In the genomic region with DNA sequence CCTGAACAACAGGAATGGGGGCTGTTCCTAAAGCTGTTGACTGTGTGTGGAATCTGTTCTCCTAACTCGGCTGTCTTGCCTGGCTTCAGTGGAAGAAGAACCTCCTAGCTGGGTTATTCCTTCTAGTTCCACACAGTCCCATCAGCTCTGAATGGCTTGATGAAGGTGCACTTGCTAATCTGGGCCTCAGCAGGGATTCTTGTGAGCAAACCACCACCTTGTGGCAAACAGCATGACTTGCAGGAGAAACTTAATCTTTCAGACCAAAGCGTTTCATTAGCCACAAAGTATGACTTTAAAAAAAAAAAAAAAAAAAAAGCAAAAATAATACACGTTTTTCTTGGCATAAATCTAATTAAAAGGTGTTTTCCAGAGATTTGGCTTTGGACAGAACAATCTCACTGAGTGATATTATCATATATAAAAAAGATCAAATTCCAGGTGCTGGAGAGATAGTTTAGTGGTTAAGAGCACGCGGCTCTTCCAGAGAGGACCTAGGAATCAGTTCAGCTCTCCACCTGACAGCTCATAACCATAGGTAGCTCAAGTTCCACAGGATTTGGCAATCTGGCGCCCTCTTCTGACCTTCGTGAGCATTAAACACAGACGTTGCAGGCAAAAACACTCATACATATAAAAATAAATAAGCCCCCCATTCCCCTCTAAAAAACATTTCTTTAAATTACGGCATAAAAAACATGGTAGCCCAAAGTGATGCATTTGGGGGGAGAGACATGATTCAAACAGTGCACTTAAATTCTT, we compare ENCODE assay signal across 10 mouse cellular contexts. TPM values are rescaled to one million over a fixed set of nuclear protein-coding genes. Genes with fewer than 3 reads are reported as not detected.
DNase-seq lines count a peak whose midpoint lies in the region; ATAC-seq and TF ChIP-seq lines count a peak whose summit lies in the region.
"Had no signal": no experiment of that assay in that cellular context is flagged by ENCODE, and none has a peak within 500 bp of the region (broad histone marks: within the 10 kb centered on the region; RNA-seq: fewer than 3 reads in every experiment).

No protein-coding gene starts in this region.

- H3K4me2 ChIP-seq in forebrain, postnatal 0 days (ENCODE audit: low read depth) = no peak overlapping the region
- no peak overlapping the region for H3K4me2 ChIP-seq in forebrain, embryonic 12.5 days
- H3K4me2 ChIP-seq in midbrain, postnatal 0 days (ENCODE audit: low read depth, low read length, poor library complexity, severe bottlenecking) = no peak overlapping the region
- H3K4me2 ChIP-seq in midbrain, embryonic 16.5 days (ENCODE audit: low read length) = no peak overlapping the region
- no peak overlapping the region for H3K4me2 ChIP-seq in stomach, postnatal 0 days (replicated peaks; ENCODE audit: low read depth)

- TF ChIP-seq CTCF in forebrain, postnatal 0 days (IDR thresholded peaks at IDR 0.05; ENCODE audit: low read depth) = peak; percentile 69
- TF ChIP-seq CTCF in midbrain, postnatal 0 days (IDR thresholded peaks at IDR 0.05) = peak; percentile 71
- TF ChIP-seq CTCF in stomach, postnatal 0 days (IDR thresholded peaks at IDR 0.05; ENCODE audit: low read depth) = peak; percentile 76

- H3K27ac ChIP-seq in forebrain, postnatal 0 days (ENCODE audit: low read depth, low read length) = no peak overlapping the region
- no peak overlapping the region for H3K27ac ChIP-seq in forebrain, embryonic 12.5 days
- no peak overlapping the region for H3K27ac ChIP-seq in midbrain, postnatal 0 days (ENCODE audit: low read depth, low read length)
- H3K27ac ChIP-seq in midbrain, embryonic 16.5 days (ENCODE audit: low read length) = no peak overlapping the region
- H3K27ac ChIP-seq in stomach, postnatal 0 days (replicated peaks) = no peak overlapping the region

- DNase-seq in forebrain, postnatal 0 days = peak; percentile 65
- DNase-seq in midbrain, postnatal 0 days (ENCODE audit: low spot score) = peak; percentile 70
- peak; percentile 33 for DNase-seq in stomach, postnatal 0 days (ENCODE audit: low spot score)
- DNase-seq in urinary bladder, postnatal 10 days (ENCODE audit: low spot score) = no peak
- no peak for DNase-seq in gastrocnemius, postnatal 10 days

- no peaks in the 10 kb centered on the region for H3K9me3 ChIP-seq in forebrain, postnatal 0 days (ENCODE audit: low read length)
- no peaks in the 10 kb centered on the region for H3K9me3 ChIP-seq in forebrain, embryonic 12.5 days
- H3K9me3 ChIP-seq in midbrain, postnatal 0 days (ENCODE audit: low read length) = no peaks in the 10 kb centered on the region
- no peaks in the 10 kb centered on the region for H3K9me3 ChIP-seq in midbrain, embryonic 16.5 days (replicated peaks; ENCODE audit: control insufficient read depth, low read length, poor library complexity, severe bottlenecking)
- no peaks in the 10 kb centered on the region for H3K9me3 ChIP-seq in stomach, postnatal 0 days (ENCODE audit: control insufficient read depth, low read length)

- no peaks in the 10 kb centered on the region for H3K36me3 ChIP-seq in forebrain, postnatal 0 days (ENCODE audit: insufficient read depth)
- no peaks in the 10 kb centered on the region for H3K36me3 ChIP-seq in forebrain, embryonic 12.5 days (replicated peaks)
- H3K36me3 ChIP-seq in midbrain, postnatal 0 days (ENCODE audit: insufficient read depth, low read length) = no peaks in the 10 kb centered on the region
- no peaks in the 10 kb centered on the region for H3K36me3 ChIP-seq in midbrain, embryonic 16.5 days (ENCODE audit: control insufficient read depth, insufficient read depth, low read length)
- no peaks in the 10 kb centered on the region for H3K36me3 ChIP-seq in stomach, postnatal 0 days (ENCODE audit: control insufficient read depth, insufficient read depth, low read length)

- ATAC-seq in forebrain, postnatal 0 days = peak; percentile 72
- no peak for ATAC-seq in forebrain, embryonic 12.5 days (ENCODE audit: low FRiP score)
- no peak for ATAC-seq in midbrain, postnatal 0 days (ENCODE audit: low FRiP score)
- no peak for ATAC-seq in midbrain, embryonic 16.5 days
- peak; percentile 64 to 73 for ATAC-seq in hematopoietic stem cell, adult 5-6 weeks (replicated peaks in 1 of 2; ENCODE audit: insufficient read depth in 1 of 2, low FRiP score in 2 of 2, low TSS enrichment in 1 of 2, low read depth in 1 of 2, poor library complexity in 2 of 2, severe bottlenecking in 2 of 2)
- peak; percentile 73; the same call in 1 of the 2 replicates for ATAC-seq in stomach, postnatal 0 days (ENCODE audit: low FRiP score, low TSS enrichment)

- TF ChIP-seq EP300 in stomach, postnatal 0 days (optimal IDR thresholded peaks at IDR 0.05) = no peak

- WGBS in forebrain, postnatal 0 days = 48% methylated on average over 9 of the region's 9 CpGs
- 50% methylated on average over 9 of the region's 9 CpGs for WGBS in forebrain, embryonic 12.5 days
- WGBS in midbrain, postnatal 0 days = 44% methylated on average over 9 of the region's 9 CpGs
- WGBS in midbrain, embryonic 16.5 days = 44% methylated on average over 9 of the region's 9 CpGs
- 43% methylated on average over 9 of the region's 9 CpGs for WGBS in stomach, postnatal 0 days

- 0 out of 2 replicates have a peak, but pooled peaks cover 11% of the 10 kb centered on the region for H3K27me3 ChIP-seq in forebrain, postnatal 0 days (ENCODE audit: insufficient read depth, low read length)
- peaks cover 23% of the 10 kb centered on the region; the same call in 1 of the 2 replicates for H3K27me3 ChIP-seq in forebrain, embryonic 12.5 days
- H3K27me3 ChIP-seq in midbrain, postnatal 0 days (ENCODE audit: insufficient read depth, low read length) = no peaks in the 10 kb centered on the region
- peaks cover 2% of the 10 kb centered on the region; the same call in 1 of the 2 replicates for H3K27me3 ChIP-seq in midbrain, embryonic 16.5 days (ENCODE audit: control insufficient read depth, insufficient read depth, low read depth, low read length)
- H3K27me3 ChIP-seq in stomach, postnatal 0 days (ENCODE audit: control insufficient read depth, insufficient read depth, low read length) = no peaks in the 10 kb centered on the region

- H3K9ac ChIP-seq in forebrain, postnatal 0 days = no peak overlapping the region
- no peak overlapping the region for H3K9ac ChIP-seq in forebrain, embryonic 12.5 days
- H3K9ac ChIP-seq in midbrain, postnatal 0 days (replicated peaks; ENCODE audit: low read length, poor library complexity, severe bottlenecking) = no peak overlapping the region
- no peak overlapping the region for H3K9ac ChIP-seq in midbrain, embryonic 16.5 days (ENCODE audit: low read depth, low read length)
- H3K9ac ChIP-seq in stomach, postnatal 0 days (ENCODE audit: low read length) = no peak overlapping the region

- H3K4me1 ChIP-seq in forebrain, postnatal 0 days (ENCODE audit: insufficient read depth) = no peaks in the 10 kb centered on the region
- peaks cover 5% of the 10 kb centered on the region; the same call in 1 of the 2 replicates for H3K4me1 ChIP-seq in forebrain, embryonic 12.5 days
- H3K4me1 ChIP-seq in midbrain, postnatal 0 days (ENCODE audit: insufficient read depth, low read length) = no peaks in the 10 kb centered on the region
- H3K4me1 ChIP-seq in midbrain, embryonic 16.5 days (ENCODE audit: control insufficient read depth, insufficient read depth, low read length) = no peaks in the 10 kb centered on the region
- H3K4me1 ChIP-seq in stomach, postnatal 0 days (replicated peaks; ENCODE audit: control insufficient read depth, insufficient read depth) = no peaks in the 10 kb centered on the region

- no peak overlapping the region for H3K4me3 ChIP-seq in forebrain, postnatal 0 days (ENCODE audit: low read depth, low read length)
- no peak overlapping the region for H3K4me3 ChIP-seq in forebrain, embryonic 12.5 days (replicated peaks)
- H3K4me3 ChIP-seq in midbrain, postnatal 0 days (ENCODE audit: low read depth, low read length) = no peak overlapping the region
- no peak overlapping the region for H3K4me3 ChIP-seq in midbrain, embryonic 16.5 days (ENCODE audit: low read depth, low read length)
- no peak overlapping the region for H3K4me3 ChIP-seq in stomach, postnatal 0 days (ENCODE audit: low read depth, low read length)
- H3K4me3 ChIP-seq: myocyte had no signal

RNA-seq across cellular contexts. Expression of a gene that starts 1.2 kb away (rescaled TPM):
- 1.00 and 1.0 TPM in 2 replicates for total RNA-seq in forebrain, postnatal 0 days (2014; rRNA removed)
- 1.4 and 1.5 TPM in 2 replicates for polyA plus RNA-seq in forebrain, postnatal 0 days (2015; fragmentation: Nextera tagmentation; extraction: Ambion mirVana)
- polyA plus RNA-seq in forebrain, embryonic 12.5 days (2016; fragmentation: Nextera tagmentation; extraction: Ambion mirVana) = 0.31 and 0.42 TPM in 2 replicates
- 0.42 and 1.2 TPM in 2 replicates for total RNA-seq in midbrain, postnatal 0 days (2014; rRNA removed)
- 0.72 and 0.90 TPM in 2 replicates for polyA plus RNA-seq in midbrain, postnatal 0 days (2015; fragmentation: Nextera tagmentation; extraction: Ambion mirVana)
- 1.3 and 1.4 TPM in 2 replicates for polyA plus RNA-seq in midbrain, embryonic 16.5 days (2015; fragmentation: Nextera tagmentation; extraction: Ambion mirVana)
- not detected in 2 replicates for total RNA-seq in hematopoietic stem cell, adult 5-6 weeks (2017)
- not detected in 2 replicates for polyA plus RNA-seq in stomach, postnatal 0 days (2015; fragmentation: Nextera tagmentation; extraction: Ambion mirVana)
- not detected for total RNA-seq in gastrocnemius, postnatal 10 days (2021)
- total RNA-seq: adrenal gland, postnatal 36 days had no signal
- polyA plus RNA-seq: myocyte had no signal

RNA-seq across cellular contexts. Expression of a gene that starts 12.9 kb away (rescaled TPM):
- total RNA-seq in forebrain, postnatal 0 days (2014; rRNA removed) = 73.9 and 79.5 TPM in 2 replicates
- polyA plus RNA-seq in forebrain, postnatal 0 days (2015; fragmentation: Nextera tagmentation; extraction: Ambion mirVana) = 56.2 and 68.1 TPM in 2 replicates
- 23.8 and 26.3 TPM in 2 replicates for polyA plus RNA-seq in forebrain, embryonic 12.5 days (2016; fragmentation: Nextera tagmentation; extraction: Ambion mirVana)
- 73.8 and 92.9 TPM in 2 replicates for total RNA-seq in midbrain, postnatal 0 days (2014; rRNA removed)
- 70.0 and 72.6 TPM in 2 replicates for polyA plus RNA-seq in midbrain, postnatal 0 days (2015; fragmentation: Nextera tagmentation; extraction: Ambion mirVana)
- 51.2 and 53.5 TPM in 2 replicates for polyA plus RNA-seq in midbrain, embryonic 16.5 days (2015; fragmentation: Nextera tagmentation; extraction: Ambion mirVana)
- 4.9 and 5.5 TPM in 2 replicates for total RNA-seq in hematopoietic stem cell, adult 5-6 weeks (2017)
- polyA plus RNA-seq in stomach, postnatal 0 days (2015; fragmentation: Nextera tagmentation; extraction: Ambion mirVana) = 5.9 and 10.2 TPM in 2 replicates
- 10 to 100 TPM in 1 of 2 experiments, 1 to 10 TPM in 1; 9.7 to 10.6 TPM for total RNA-seq in gastrocnemius, postnatal 10 days (2021)

Comparison
In these comparisons a context has a peak if more than half of its experiments do, and no peak if none do; other contexts are left out.
1. ATAC-seq: peak in forebrain, postnatal 0 days (single experiment), hematopoietic stem cell, adult 5-6 weeks (2 of 2) and stomach, postnatal 0 days (single experiment); none in forebrain, embryonic 12.5 days (single experiment), midbrain, postnatal 0 days (single experiment) and midbrain, embryonic 16.5 days (single experiment).
2. DNase-seq: peak in forebrain, postnatal 0 days (single experiment), midbrain, postnatal 0 days (single experiment) and stomach, postnatal 0 days (single experiment); none in urinary bladder, postnatal 10 days (single experiment) and gastrocnemius, postnatal 10 days (single experiment).
3. Peak in every context shown above with its lines, with median percentiles within 50 percentile points of each other: CTCF ChIP-seq.